Mouse (Mus musculus): Measurements from ENCODE around the gene Cep85l. TPM values are rescaled to one million over a fixed set of nuclear protein-coding genes. Genes with fewer than 3 reads are reported as not detected.

The Cep85l gene
- polyA plus RNA-seq, 1 experiment from 2014 or later = 2.8 TPM

- WGBS = 84% methylated on average over 2 of the region's 2 CpGs
- Histone ChIP-seq H3K4me1 (ENCODE audit: insufficient read depth, low read length) (no peaks in the 10 kb centered on the region), H3K9ac (replicated peaks; ENCODE audit: low read length) (no peak overlapping the region), H3K9me3 (ENCODE audit: low read length) (no peaks in the 10 kb centered on the region), H3K27ac (ENCODE audit: low read length) (no peak overlapping the region), H3K4me3 (ENCODE audit: low read length) (no peak overlapping the region), H3K36me3 (ENCODE audit: insufficient read depth, low read length) (no peaks in the 10 kb centered on the region), H3K27me3 (ENCODE audit: insufficient read depth, low read length) (no peaks in the 10 kb centered on the region), H3K4me2 (replicated peaks; ENCODE audit: low read depth, low read length) (no peak overlapping the region)
- no peak for ATAC-seq (ENCODE audit: low FRiP score, low TSS enrichment)
These were observed 47.0 kb downstream of the Cep85l start for GRCm38 (mm10) chr10:53332752-53333151.

DNA sequence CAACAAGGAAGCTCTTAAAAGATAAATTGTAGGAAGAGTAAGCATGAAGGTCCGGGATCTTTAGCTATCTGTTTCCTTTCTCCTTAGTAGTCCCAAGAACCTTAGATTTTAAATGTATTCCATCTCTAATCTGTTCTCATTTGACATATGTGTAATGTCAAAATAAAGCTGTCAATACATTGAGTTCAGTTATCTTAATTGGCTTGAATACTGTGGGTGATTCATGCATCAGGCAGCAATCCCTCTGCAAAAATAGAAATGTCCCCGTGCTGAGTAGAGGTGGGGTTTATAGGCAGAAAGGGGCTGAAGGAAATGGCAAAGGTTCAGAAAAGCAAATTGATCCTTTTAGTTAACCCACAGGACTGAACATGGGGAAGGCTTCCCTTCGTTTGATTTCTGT, 50.5 kb downstream of the Cep85l start:
- no peak overlapping the region for H3K9ac ChIP-seq (replicated peaks; ENCODE audit: low read length)
- no peak overlapping the region for H3K4me2 ChIP-seq (replicated peaks; ENCODE audit: low read depth, low read length)
- no peaks in the 10 kb centered on the region for H3K9me3 ChIP-seq (ENCODE audit: low read length)
- no peaks in the 10 kb centered on the region for H3K4me1 ChIP-seq (ENCODE audit: insufficient read depth, low read length)
- WGBS = 58% methylated on average over 3 of the region's 3 CpGs
- no peak for ATAC-seq (ENCODE audit: low FRiP score, low TSS enrichment)
- H3K27ac ChIP-seq (ENCODE audit: low read length) = no peak overlapping the region
- H3K27me3 ChIP-seq (ENCODE audit: insufficient read depth, low read length) = no peaks in the 10 kb centered on the region
- H3K36me3 ChIP-seq (ENCODE audit: insufficient read depth, low read length) = no peaks in the 10 kb centered on the region
- H3K4me3 ChIP-seq (ENCODE audit: low read length) = no peak overlapping the region

GRCm38 (mm10) chr10:53326367-53326766, 53.4 kb downstream of the Cep85l start:
- ATAC-seq (ENCODE audit: low FRiP score, low TSS enrichment) = no peak
- no peaks in the 10 kb centered on the region for H3K4me1 ChIP-seq (ENCODE audit: insufficient read depth, low read length)
- no peak overlapping the region for H3K9ac ChIP-seq (replicated peaks; ENCODE audit: low read length)
- no peak overlapping the region for H3K4me2 ChIP-seq (replicated peaks; ENCODE audit: low read depth, low read length)
- no peaks in the 10 kb centered on the region for H3K27me3 ChIP-seq (ENCODE audit: insufficient read depth, low read length)
- H3K4me3 ChIP-seq (ENCODE audit: low read length) = no peak overlapping the region
- no peak overlapping the region for H3K27ac ChIP-seq (ENCODE audit: low read length)
- no peaks in the 10 kb centered on the region for H3K9me3 ChIP-seq (ENCODE audit: low read length)
- H3K36me3 ChIP-seq (ENCODE audit: insufficient read depth, low read length) = no peaks in the 10 kb centered on the region

DNA sequence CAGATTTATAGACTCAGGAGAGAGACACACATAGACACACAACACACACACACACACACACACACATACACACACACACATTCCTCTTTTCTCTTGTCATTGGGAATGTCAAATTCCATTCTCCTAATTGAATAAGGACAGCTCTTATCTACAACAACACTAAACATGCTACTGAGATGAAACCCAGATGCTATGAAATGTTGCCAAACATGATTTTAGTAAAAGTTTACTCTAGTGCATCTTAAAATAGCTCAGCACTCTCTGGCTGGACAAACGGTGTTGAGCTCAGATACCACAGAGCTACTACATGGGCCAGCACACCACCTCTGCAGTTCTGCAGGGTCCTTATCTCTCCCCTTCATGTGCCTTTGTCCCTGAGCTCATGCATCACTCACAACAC, 55.1 kb downstream of the Cep85l start:
- 37% methylated on average over 1 of the region's 1 CpGs for WGBS
- no peaks in the 10 kb centered on the region for H3K27me3 ChIP-seq (ENCODE audit: insufficient read depth, low read length)
- peak; percentile 86 for ATAC-seq (ENCODE audit: low FRiP score, low TSS enrichment)

DNA sequence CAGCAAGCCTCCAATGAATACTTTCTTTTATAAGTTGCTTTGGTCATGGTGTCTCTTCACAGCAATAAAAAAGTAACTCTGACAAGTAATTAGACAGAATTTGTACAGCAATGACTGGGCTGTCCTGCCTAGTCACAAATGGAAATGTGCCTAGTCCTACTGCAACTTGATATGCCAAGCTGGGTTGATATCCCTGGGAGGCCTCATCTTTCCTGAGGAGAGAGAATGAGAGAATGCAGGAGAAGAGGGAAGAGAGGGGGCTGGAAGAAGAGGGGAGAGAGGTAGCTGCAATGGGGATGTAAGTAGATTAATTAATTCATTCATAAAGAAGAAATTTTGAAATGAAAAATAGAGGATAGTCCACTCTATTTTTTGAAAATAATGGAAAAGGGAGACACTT, 56.4 kb downstream of the Cep85l start:
- Histone ChIP-seq H3K27me3 (ENCODE audit: insufficient read depth, low read length) (no peaks in the 10 kb centered on the region), H3K36me3 (ENCODE audit: insufficient read depth, low read length) (no peaks in the 10 kb centered on the region), H3K4me1 (ENCODE audit: insufficient read depth, low read length) (no peaks in the 10 kb centered on the region), H3K4me2 (replicated peaks; ENCODE audit: low read depth, low read length) (no peak overlapping the region), H3K9ac (replicated peaks; ENCODE audit: low read length) (no peak overlapping the region), H3K4me3 (ENCODE audit: low read length) (no peak overlapping the region), H3K27ac (ENCODE audit: low read length) (no peak overlapping the region), H3K9me3 (ENCODE audit: low read length) (no peaks in the 10 kb centered on the region)
- ATAC-seq (ENCODE audit: low FRiP score, low TSS enrichment) = no peak

More for the DNA sequence above, 55.1 kb downstream of the Cep85l start:
- Histone ChIP-seq H3K36me3 (ENCODE audit: insufficient read depth, low read length) (no peaks in the 10 kb centered on the region), H3K4me1 (ENCODE audit: insufficient read depth, low read length) (no peaks in the 10 kb centered on the region), H3K4me2 (replicated peaks; ENCODE audit: low read depth, low read length) (no peak overlapping the region), H3K4me3 (ENCODE audit: low read length) (no peak overlapping the region), H3K9me3 (ENCODE audit: low read length) (no peaks in the 10 kb centered on the region), H3K27ac (ENCODE audit: low read length) (peak overlapping the region; percentile 65; the same call in 1 of the 2 replicates), H3K9ac (replicated peaks; ENCODE audit: low read length) (no peak overlapping the region)

DNA sequence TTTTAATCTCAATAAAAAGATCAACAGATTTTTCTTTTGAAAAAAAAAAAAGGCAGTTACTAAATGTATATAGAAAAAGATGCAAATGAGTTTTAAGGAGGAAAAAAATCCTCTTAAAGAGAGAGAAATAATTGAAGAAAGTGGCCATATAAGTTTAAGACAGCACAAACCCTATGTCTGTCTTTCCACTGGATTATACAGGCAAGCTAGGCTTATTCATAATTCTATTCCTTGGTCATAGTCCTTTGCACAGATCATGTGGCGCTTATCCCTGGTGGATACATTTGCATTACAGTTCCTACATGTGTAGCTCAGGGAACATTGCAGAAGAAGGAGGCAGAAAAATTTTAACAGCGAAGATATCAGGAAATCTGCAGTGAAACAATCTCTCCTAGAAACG, 73.1 kb downstream of the Cep85l start:
- H3K9me3 ChIP-seq (ENCODE audit: low read length) = no peaks in the 10 kb centered on the region
- no peak overlapping the region for H3K4me2 ChIP-seq (replicated peaks; ENCODE audit: low read depth, low read length)
- no peak for ATAC-seq (ENCODE audit: low FRiP score, low TSS enrichment)
- WGBS = 91% methylated on average over 3 of the region's 3 CpGs
- H3K4me3 ChIP-seq (ENCODE audit: low read length) = no peak overlapping the region
- H3K27ac ChIP-seq (ENCODE audit: low read length) = no peak overlapping the region
- no peaks in the 10 kb centered on the region for H3K4me1 ChIP-seq (ENCODE audit: insufficient read depth, low read length)
- no peak overlapping the region for H3K9ac ChIP-seq (replicated peaks; ENCODE audit: low read length)
- H3K27me3 ChIP-seq (ENCODE audit: insufficient read depth, low read length) = no peaks in the 10 kb centered on the region
- no peaks in the 10 kb centered on the region for H3K36me3 ChIP-seq (ENCODE audit: insufficient read depth, low read length)

- Histone ChIP-seq H3K36me3 (ENCODE audit: insufficient read depth, low read length) (no peaks in the 10 kb centered on the region), H3K27me3 (ENCODE audit: insufficient read depth, low read length) (no peaks in the 10 kb centered on the region), H3K9me3 (ENCODE audit: low read length) (no peaks in the 10 kb centered on the region), H3K4me2 (replicated peaks; ENCODE audit: low read depth, low read length) (no peak overlapping the region), H3K9ac (replicated peaks; ENCODE audit: low read length) (no peak overlapping the region), H3K27ac (ENCODE audit: low read length) (no peak overlapping the region), H3K4me3 (ENCODE audit: low read length) (no peak overlapping the region), H3K4me1 (ENCODE audit: insufficient read depth, low read length) (no peaks in the 10 kb centered on the region)
- no peak; the same call in 1 of the 2 replicates for ATAC-seq (ENCODE audit: low FRiP score, low TSS enrichment)
- WGBS = 26% methylated on average over 3 of the region's 3 CpGs
These were observed 73.9 kb downstream of the Cep85l start for GRCm38 (mm10) chr10:53305867-53306266.

DNA sequence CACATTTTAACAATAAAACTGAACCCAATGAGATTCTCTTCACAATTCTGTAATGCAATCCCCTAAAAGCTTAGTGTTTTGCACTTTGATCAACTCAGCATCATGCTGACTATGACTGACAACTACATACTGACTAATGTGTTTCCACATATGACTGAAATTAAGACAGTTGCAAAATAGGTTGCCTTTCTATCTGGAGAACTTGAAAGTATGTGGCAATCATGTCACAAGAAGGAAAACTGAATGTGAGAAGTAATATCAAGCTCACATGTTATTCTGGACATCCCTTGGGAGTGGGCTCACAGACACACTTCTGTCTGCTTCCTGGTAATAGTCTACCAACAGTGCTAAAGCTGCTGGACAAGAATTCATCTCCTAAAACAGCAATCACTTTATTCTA, 94.6 kb downstream of the Cep85l start:
- ATAC-seq (ENCODE audit: low FRiP score, low TSS enrichment) = no peak
- H3K27me3 ChIP-seq (ENCODE audit: insufficient read depth, low read length) = no peaks in the 10 kb centered on the region
- H3K36me3 ChIP-seq (ENCODE audit: insufficient read depth, low read length) = peaks cover 7% of the 10 kb centered on the region; the same call in 1 of the 2 replicates
- no peak overlapping the region for H3K4me3 ChIP-seq (ENCODE audit: low read length)
- H3K4me2 ChIP-seq (replicated peaks; ENCODE audit: low read depth, low read length) = no peak overlapping the region
- H3K27ac ChIP-seq (ENCODE audit: low read length) = no peak overlapping the region
- no peaks in the 10 kb centered on the region for H3K9me3 ChIP-seq (ENCODE audit: low read length)
- H3K9ac ChIP-seq (replicated peaks; ENCODE audit: low read length) = no peak overlapping the region
- H3K4me1 ChIP-seq (ENCODE audit: insufficient read depth, low read length) = no peaks in the 10 kb centered on the region

DNA sequence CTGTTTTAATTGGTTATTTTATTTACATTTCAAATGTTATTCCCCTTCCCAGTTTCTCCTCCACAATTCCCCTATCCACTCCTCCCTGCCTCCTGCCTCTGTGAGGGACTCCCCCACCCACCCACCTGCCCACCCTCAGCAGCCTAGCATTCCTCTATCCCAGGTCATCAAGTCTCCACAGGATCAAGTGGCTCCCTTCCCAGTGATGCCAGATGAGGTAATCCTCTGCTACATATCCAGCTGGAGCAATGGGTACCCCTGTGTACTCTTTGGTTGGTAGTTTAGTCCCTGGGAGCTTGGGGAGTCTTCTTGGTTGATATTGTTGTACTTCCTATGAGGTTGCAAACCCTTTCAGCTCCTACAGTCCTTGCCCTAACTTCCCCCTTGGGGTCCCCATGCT, 107.5 kb downstream of the Cep85l start:
- no peak overlapping the region for H3K9ac ChIP-seq (replicated peaks; ENCODE audit: low read length)
- H3K4me3 ChIP-seq (ENCODE audit: low read length) = no peak overlapping the region
- H3K4me1 ChIP-seq (ENCODE audit: insufficient read depth, low read length) = no peaks in the 10 kb centered on the region
- no peaks in the 10 kb centered on the region for H3K9me3 ChIP-seq (ENCODE audit: low read length)
- H3K27ac ChIP-seq (ENCODE audit: low read length) = no peak overlapping the region
- no peak for ATAC-seq (ENCODE audit: low FRiP score, low TSS enrichment)
- H3K4me2 ChIP-seq (replicated peaks; ENCODE audit: low read depth, low read length) = no peak overlapping the region
- no peaks in the 10 kb centered on the region for H3K36me3 ChIP-seq (ENCODE audit: insufficient read depth, low read length)
- no peaks in the 10 kb centered on the region for H3K27me3 ChIP-seq (ENCODE audit: insufficient read depth, low read length)

DNA sequence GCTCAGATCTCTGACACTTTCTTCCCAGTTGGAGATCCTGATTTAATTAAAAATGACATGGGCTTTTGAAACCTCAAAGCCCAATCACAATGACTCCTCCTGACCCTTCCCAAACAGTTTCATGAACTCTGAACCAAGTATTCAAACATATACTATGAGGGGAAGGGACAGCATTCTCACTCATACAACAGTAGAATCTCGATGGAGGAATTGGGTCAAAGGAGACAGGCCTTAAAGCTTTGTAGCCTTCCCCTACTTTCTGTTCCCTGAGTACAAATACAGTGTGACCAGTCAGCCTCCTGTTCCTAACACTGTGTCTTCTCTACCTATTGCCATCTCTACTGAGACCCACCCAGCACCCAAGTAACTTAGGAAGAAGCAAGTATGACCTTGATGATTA, 117.7 kb downstream of the Cep85l start:
- Histone ChIP-seq H3K27me3 (ENCODE audit: insufficient read depth, low read length) (no peaks in the 10 kb centered on the region), H3K4me2 (replicated peaks; ENCODE audit: low read depth, low read length) (no peak overlapping the region), H3K4me3 (ENCODE audit: low read length) (no peak overlapping the region), H3K27ac (ENCODE audit: low read length) (no peak overlapping the region), H3K4me1 (ENCODE audit: insufficient read depth, low read length) (no peaks in the 10 kb centered on the region), H3K36me3 (ENCODE audit: insufficient read depth, low read length) (no peaks in the 10 kb centered on the region), H3K9me3 (ENCODE audit: low read length) (no peaks in the 10 kb centered on the region), H3K9ac (replicated peaks; ENCODE audit: low read length) (no peak overlapping the region)
- WGBS = 84% methylated on average over 1 of the region's 1 CpGs
- ATAC-seq (ENCODE audit: low FRiP score, low TSS enrichment) = no peak

GRCm38 (mm10) chr10:53235381-53235780, 144.4 kb downstream of the Cep85l start:
- Histone ChIP-seq H3K27me3 (ENCODE audit: insufficient read depth, low read length) (no peaks in the 10 kb centered on the region), H3K4me3 (ENCODE audit: low read length) (no peak overlapping the region)

More at GRCm38 (mm10) chr10:53235381-53235780, 144.4 kb downstream of the Cep85l start:
- Histone ChIP-seq H3K4me1 (ENCODE audit: insufficient read depth, low read length) (no peaks in the 10 kb centered on the region), H3K9ac (replicated peaks; ENCODE audit: low read length) (no peak overlapping the region), H3K27ac (ENCODE audit: low read length) (no peak overlapping the region), H3K9me3 (ENCODE audit: low read length) (no peaks in the 10 kb centered on the region), H3K36me3 (ENCODE audit: insufficient read depth, low read length) (no peaks in the 10 kb centered on the region), H3K4me2 (replicated peaks; ENCODE audit: low read depth, low read length) (no peak overlapping the region)
- 55% methylated on average over 6 of the region's 6 CpGs for WGBS
- no peak for ATAC-seq (ENCODE audit: low FRiP score, low TSS enrichment)

Measured in kidney, embryonic 16.5 days (tissue).